Mouse (Mus musculus): Measurements from ENCODE around the gene Mcur1. TPM values are rescaled to one million over a fixed set of nuclear protein-coding genes. Genes with fewer than 3 reads are reported as not detected.
A peak's percentile ranks its signal among the peaks of the same experiment; 100 is the strongest.

Mcur1 gene
- polyA plus RNA-seq, 1 experiment: 13.5 TPM

GRCm38 (mm10) chr13:43587844-43588840 lies 28.2 kb upstream of the Mcur1 start:
- Histone ChIP-seq H3K4me3 (replicated peaks; ENCODE audit: control insufficient read depth, low read depth, low read length) (no peak overlapping the region), H3K27ac (ENCODE audit: control insufficient read depth, insufficient read depth, low read depth, low read length, poor library complexity) (no peak overlapping the region), H3K4me1 (ENCODE audit: control insufficient read depth, insufficient read depth, low read length) (no peaks in the 10 kb centered on the region)
- 73% methylated on average over 14 of the region's 14 CpGs for WGBS
- TF ChIP-seq CTCF (IDR thresholded peaks at IDR 0.05; ENCODE audit: control insufficient read depth, insufficient read depth, low read length) (no peak), POLR2A (IDR thresholded peaks at IDR 0.05; ENCODE audit: borderline replicate concordance, control insufficient read depth, low read depth, low read length) (no peak)

GRCm38 (mm10) chr13:43586966-43587365 lies 27.0 kb upstream of the Mcur1 start:
- TF ChIP-seq POLR2A (IDR thresholded peaks at IDR 0.05; ENCODE audit: borderline replicate concordance, control insufficient read depth, low read depth, low read length) (no peak), CTCF (IDR thresholded peaks at IDR 0.05; ENCODE audit: control insufficient read depth, insufficient read depth, low read length) (no peak)
- H3K4me1 ChIP-seq (ENCODE audit: control insufficient read depth, insufficient read depth, low read length): no peaks in the 10 kb centered on the region
- WGBS: 85% methylated on average over 3 of the region's 3 CpGs
- no peak overlapping the region for H3K27ac ChIP-seq (ENCODE audit: control insufficient read depth, insufficient read depth, low read depth, low read length, poor library complexity)
- no peak overlapping the region for H3K4me3 ChIP-seq (replicated peaks; ENCODE audit: control insufficient read depth, low read depth, low read length)

- TF ChIP-seq CTCF (IDR thresholded peaks at IDR 0.05; ENCODE audit: control insufficient read depth, insufficient read depth, low read length): no peak
- TF ChIP-seq POLR2A (IDR thresholded peaks at IDR 0.05; ENCODE audit: borderline replicate concordance, control insufficient read depth, low read depth, low read length): no peak
- Histone ChIP-seq H3K4me1 (ENCODE audit: control insufficient read depth, insufficient read depth, low read length) (no peaks in the 10 kb centered on the region), H3K27ac (ENCODE audit: control insufficient read depth, insufficient read depth, low read depth, low read length, poor library complexity) (no peak overlapping the region), H3K4me3 (replicated peaks; ENCODE audit: control insufficient read depth, low read depth, low read length) (no peak overlapping the region)
- WGBS: 81% methylated on average over 2 of the region's 2 CpGs
Observed at GRCm38 (mm10) chr13:43585335-43585734, 25.3 kb upstream of the Mcur1 start.

GRCm38 (mm10) chr13:43583504-43583903 lies 23.5 kb upstream of the Mcur1 start:
- H3K4me3 ChIP-seq (replicated peaks; ENCODE audit: control insufficient read depth, low read depth, low read length): no peak overlapping the region
- TF ChIP-seq POLR2A (IDR thresholded peaks at IDR 0.05; ENCODE audit: borderline replicate concordance, control insufficient read depth, low read depth, low read length) (no peak), CTCF (IDR thresholded peaks at IDR 0.05; ENCODE audit: control insufficient read depth, insufficient read depth, low read length) (no peak)
- 68% methylated on average over 8 of the region's 8 CpGs for WGBS

GRCm38 (mm10) chr13:43582961-43583360 lies 23.0 kb upstream of the Mcur1 start:
- no peaks in the 10 kb centered on the region for H3K4me1 ChIP-seq (ENCODE audit: control insufficient read depth, insufficient read depth, low read length)
- 70% methylated on average over 16 of the region's 16 CpGs for WGBS
- H3K27ac ChIP-seq (ENCODE audit: control insufficient read depth, insufficient read depth, low read depth, low read length, poor library complexity): no peak overlapping the region
- TF ChIP-seq CTCF (IDR thresholded peaks at IDR 0.05; ENCODE audit: control insufficient read depth, insufficient read depth, low read length): no peak
- no peak for TF ChIP-seq POLR2A (IDR thresholded peaks at IDR 0.05; ENCODE audit: borderline replicate concordance, control insufficient read depth, low read depth, low read length)
- no peak overlapping the region for H3K4me3 ChIP-seq (replicated peaks; ENCODE audit: control insufficient read depth, low read depth, low read length)

More at GRCm38 (mm10) chr13:43583504-43583903, 23.5 kb upstream of the Mcur1 start:
- Histone ChIP-seq H3K4me1 (ENCODE audit: control insufficient read depth, insufficient read depth, low read length) (no peaks in the 10 kb centered on the region), H3K27ac (ENCODE audit: control insufficient read depth, insufficient read depth, low read depth, low read length, poor library complexity) (no peak overlapping the region)

GRCm38 (mm10) chr13:43580661-43581060 lies 20.7 kb upstream of the Mcur1 start:
- TF ChIP-seq CTCF (IDR thresholded peaks at IDR 0.05; ENCODE audit: control insufficient read depth, insufficient read depth, low read length) (no peak), POLR2A (IDR thresholded peaks at IDR 0.05; ENCODE audit: borderline replicate concordance, control insufficient read depth, low read depth, low read length) (no peak)
- Histone ChIP-seq H3K4me1 (ENCODE audit: control insufficient read depth, insufficient read depth, low read length) (no peaks in the 10 kb centered on the region), H3K27ac (ENCODE audit: control insufficient read depth, insufficient read depth, low read depth, low read length, poor library complexity) (no peak overlapping the region), H3K4me3 (replicated peaks; ENCODE audit: control insufficient read depth, low read depth, low read length) (no peak overlapping the region)
- WGBS: 90% methylated on average over 5 of the region's 5 CpGs

GRCm38 (mm10) chr13:43579740-43580139 lies 19.7 kb upstream of the Mcur1 start:
- TF ChIP-seq POLR2A (IDR thresholded peaks at IDR 0.05; ENCODE audit: borderline replicate concordance, control insufficient read depth, low read depth, low read length) (no peak), CTCF (IDR thresholded peaks at IDR 0.05; ENCODE audit: control insufficient read depth, insufficient read depth, low read length) (peak; percentile 86)
- Histone ChIP-seq H3K27ac (ENCODE audit: control insufficient read depth, insufficient read depth, low read depth, low read length, poor library complexity) (no peak overlapping the region), H3K4me3 (replicated peaks; ENCODE audit: control insufficient read depth, low read depth, low read length) (no peak overlapping the region), H3K4me1 (ENCODE audit: control insufficient read depth, insufficient read depth, low read length) (no peaks in the 10 kb centered on the region)
- 22% methylated on average over 18 of the region's 18 CpGs for WGBS

GRCm38 (mm10) chr13:43577766-43578165 lies 17.8 kb upstream of the Mcur1 start:
- no peak overlapping the region for H3K4me3 ChIP-seq (replicated peaks; ENCODE audit: control insufficient read depth, low read depth, low read length)
- WGBS: 90% methylated on average over 12 of the region's 12 CpGs
- no peak overlapping the region for H3K27ac ChIP-seq (ENCODE audit: control insufficient read depth, insufficient read depth, low read depth, low read length, poor library complexity)
- TF ChIP-seq POLR2A (IDR thresholded peaks at IDR 0.05; ENCODE audit: borderline replicate concordance, control insufficient read depth, low read depth, low read length): no peak
- TF ChIP-seq CTCF (IDR thresholded peaks at IDR 0.05; ENCODE audit: control insufficient read depth, insufficient read depth, low read length): no peak
- no peaks in the 10 kb centered on the region for H3K4me1 ChIP-seq (ENCODE audit: control insufficient read depth, insufficient read depth, low read length)

All from bone marrow, adult 2 months (tissue).